Mouse (Mus musculus): Measurements from ENCODE around the gene Ttc12.

GRCm38 (mm10) chr9:49499878-49500277 lies 13.9 kb upstream of the Ttc12 start:
- no peak for TF ChIP-seq CTCF (IDR thresholded peaks at IDR 0.05; ENCODE audit: low read depth)
- no peak for TF ChIP-seq EP300 (IDR thresholded peaks at IDR 0.05; ENCODE audit: low read depth)

Data from liver, embryonic 14.5 days (tissue).